Mouse (Mus musculus): ENCODE data around the gene Rnase11. TPM values are rescaled to one million over a fixed set of nuclear protein-coding genes. Genes with fewer than 3 reads are reported as not detected.
A peak's percentile ranks its signal among the peaks of the same experiment; 100 is the strongest.

Rnase11 gene
- polyA plus RNA-seq, 1 experiment from 2014 or later, result not detected

DNA sequence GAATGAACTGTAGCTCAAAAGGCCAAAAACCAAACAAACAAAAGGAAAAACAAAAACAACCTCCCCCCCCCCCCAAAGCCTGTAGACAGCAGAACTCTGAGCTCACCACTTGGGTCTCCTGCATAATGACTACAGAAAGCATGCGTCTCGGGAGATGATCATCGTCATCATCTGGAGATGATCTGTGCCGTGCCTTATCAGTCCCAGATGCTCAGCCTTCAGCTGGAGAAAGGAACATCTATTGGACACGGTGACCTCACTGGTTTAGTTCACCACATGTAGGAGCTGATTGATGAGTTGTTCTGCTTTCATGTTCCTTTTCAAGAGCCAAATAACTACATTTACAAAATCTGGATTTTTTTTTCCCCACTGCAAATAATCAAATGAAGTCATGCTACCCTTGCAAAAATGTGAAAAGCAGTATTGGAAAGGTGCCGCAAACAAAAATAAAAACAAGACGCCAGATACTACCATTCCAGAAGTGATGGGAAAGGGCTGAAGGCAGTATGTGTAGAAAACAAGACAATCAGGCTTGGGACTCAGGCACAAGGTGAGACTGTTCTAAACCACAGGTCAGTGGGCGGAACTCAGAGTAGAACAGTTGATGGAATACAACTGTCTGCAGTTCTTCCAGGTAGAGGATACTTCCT lies 42.7 kb downstream of the Rnase11 start, which contains the start of gene Rnase10:
Gene Rnase10 (plus strand): TSS at position 600 of the 650 bp plus-strand sequence.
- ATAC-seq (ENCODE audit: extremely low read depth, insufficient number of reproducible peaks, low FRiP score, low TSS enrichment), result no peak
- H3K27me3 ChIP-seq (replicated peaks), result no peaks in the 10 kb centered on the region
- no peaks in the 10 kb centered on the region for H3K9me3 ChIP-seq
- peak within 1 kb of the TSS; percentile 38; the same call in 1 of the 2 replicates for H3K4me2 ChIP-seq
- peak within 1 kb of the TSS; percentile 57; the same call in 1 of the 2 replicates for H3K9ac ChIP-seq
- H3K27ac ChIP-seq (replicated peaks), result peak within 1 kb of the TSS; percentile 96
- no peak within 1 kb of the TSS for H3K4me3 ChIP-seq
- 70% methylated on average over 8 of the region's 8 CpGs for WGBS
- H3K4me1 ChIP-seq, result peaks cover 31% of the 10 kb centered on the region
- H3K36me3 ChIP-seq, result no peaks in the 10 kb centered on the region

Other genes with a start within 250 kb of the Rnase11 start
- gene Ccnb1ip1, start 242.4 kb downstream of the Rnase11 start, polyA plus RNA-seq (2015; fragmentation: Nextera tagmentation; extraction: Ambion mirVana), result not detected in 2 replicates
- gene Parp2, start 242.3 kb downstream of the Rnase11 start, polyA plus RNA-seq (2015; fragmentation: Nextera tagmentation; extraction: Ambion mirVana), result 35.1 and 41.6 TPM in 2 replicates
- gene Tep1, start 179.6 kb downstream of the Rnase11 start, polyA plus RNA-seq (2015; fragmentation: Nextera tagmentation; extraction: Ambion mirVana), result 4.5 and 5.1 TPM in 2 replicates
- gene Klhl33, start 152.7 kb downstream of the Rnase11 start, polyA plus RNA-seq (2015; fragmentation: Nextera tagmentation; extraction: Ambion mirVana), result 0.10 and 0.45 TPM in 2 replicates
- gene Osgep, start 125.3 kb downstream of the Rnase11 start, polyA plus RNA-seq (2015; fragmentation: Nextera tagmentation; extraction: Ambion mirVana), result 112 and 131 TPM in 2 replicates
- 148 TPM in 2 replicates for gene Apex1, start 125.2 kb downstream of the Rnase11 start, polyA plus RNA-seq (2015; fragmentation: Nextera tagmentation; extraction: Ambion mirVana)
- gene Pip4p1, start 119.3 kb downstream of the Rnase11 start, polyA plus RNA-seq (2015; fragmentation: Nextera tagmentation; extraction: Ambion mirVana), result 34.9 and 38.2 TPM in 2 replicates
- 36.5 and 41.3 TPM in 2 replicates for gene Pnp, start 119.1 kb downstream of the Rnase11 start, polyA plus RNA-seq (2015; fragmentation: Nextera tagmentation; extraction: Ambion mirVana)
- not detected in 2 replicates for gene Gm49342, start 105.6 kb downstream of the Rnase11 start, polyA plus RNA-seq (2015; fragmentation: Nextera tagmentation; extraction: Ambion mirVana)
- gene Pnp2, start 94.2 kb downstream of the Rnase11 start, polyA plus RNA-seq (2015; fragmentation: Nextera tagmentation; extraction: Ambion mirVana), result 0.74 TPM in 1 of 2 replicates, not detected in the other
- 0.34 and 0.40 TPM in 2 replicates for gene Rnase10, start 42.4 kb downstream of the Rnase11 start, polyA plus RNA-seq (2015; fragmentation: Nextera tagmentation; extraction: Ambion mirVana)
- gene Rnase9, start 8.3 kb downstream of the Rnase11 start, polyA plus RNA-seq (2015; fragmentation: Nextera tagmentation; extraction: Ambion mirVana), result not detected in 2 replicates
- gene Rnase12, start 7.5 kb upstream of the Rnase11 start, polyA plus RNA-seq (2015; fragmentation: Nextera tagmentation; extraction: Ambion mirVana), result 0.99 and 1.1 TPM in 2 replicates
- not detected in 2 replicates for gene Olfr750, start 24.3 kb upstream of the Rnase11 start, polyA plus RNA-seq (2015; fragmentation: Nextera tagmentation; extraction: Ambion mirVana)
- gene Rnase4, start 40.9 kb upstream of the Rnase11 start, polyA plus RNA-seq (2015; fragmentation: Nextera tagmentation; extraction: Ambion mirVana), result 20.5 and 21.4 TPM in 2 replicates
- gene Ang, start 41.0 kb upstream of the Rnase11 start, polyA plus RNA-seq (2015; fragmentation: Nextera tagmentation; extraction: Ambion mirVana), result 3.6 and 3.9 TPM in 2 replicates
- gene Eddm3b, start 64.3 kb upstream of the Rnase11 start, polyA plus RNA-seq (2015; fragmentation: Nextera tagmentation; extraction: Ambion mirVana), result not detected in 2 replicates
- 0.32 and 0.70 TPM in 2 replicates for gene Rnase6, start 73.7 kb upstream of the Rnase11 start, polyA plus RNA-seq (2015; fragmentation: Nextera tagmentation; extraction: Ambion mirVana)
- gene Rnase1, start 96.6 kb upstream of the Rnase11 start, polyA plus RNA-seq (2015; fragmentation: Nextera tagmentation; extraction: Ambion mirVana), result 0.39 and 0.49 TPM in 2 replicates
- not detected in 2 replicates for gene Rnase2b, start 112.1 kb upstream of the Rnase11 start, polyA plus RNA-seq (2015; fragmentation: Nextera tagmentation; extraction: Ambion mirVana)
- gene Ang2, start 149.0 kb upstream of the Rnase11 start, polyA plus RNA-seq (2015; fragmentation: Nextera tagmentation; extraction: Ambion mirVana), result not detected in 2 replicates
- gene Ear14, start 153.2 kb upstream of the Rnase11 start, polyA plus RNA-seq (2015; fragmentation: Nextera tagmentation; extraction: Ambion mirVana), result not detected in 2 replicates
- not detected in 2 replicates for gene Rnase2a, start 205.9 kb upstream of the Rnase11 start, polyA plus RNA-seq (2015; fragmentation: Nextera tagmentation; extraction: Ambion mirVana)